Mouse (Mus musculus) left cerebral cortex, adult 9 months (tissue): ENCODE results near the gene Olr1.

Experiments used
- DNase-seq, 2 experiments: peaks; one replicate each; pipeline ENCODE4 v3.0.0; 2022; ENCODE audit warnings: low spot score in 2 of 2

Gene Olr1

DNA sequence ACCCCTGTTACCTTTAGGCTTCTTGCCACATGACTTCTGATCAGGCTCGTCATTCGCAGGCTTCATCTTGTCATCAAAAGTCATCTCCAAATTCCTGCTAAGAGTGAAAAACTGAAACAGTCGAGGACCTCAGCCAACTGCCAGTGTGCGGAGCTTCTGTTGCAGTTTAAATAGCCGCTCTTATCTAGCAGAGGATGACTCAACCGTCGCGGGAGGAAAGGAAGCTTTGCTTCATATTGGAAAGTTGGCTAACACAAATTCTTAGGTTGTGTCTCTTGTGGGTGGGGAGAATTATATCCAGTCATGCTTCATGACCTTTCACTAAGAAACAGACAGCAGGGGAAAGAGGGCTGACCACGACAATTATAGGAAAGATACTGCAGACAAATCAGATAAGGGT lies at the start of gene Olr1:
Gene Olr1, minus strand, starts transcription at position 142 of the 400 bp plus-strand sequence.
- no peak for DNase-seq

DNA sequence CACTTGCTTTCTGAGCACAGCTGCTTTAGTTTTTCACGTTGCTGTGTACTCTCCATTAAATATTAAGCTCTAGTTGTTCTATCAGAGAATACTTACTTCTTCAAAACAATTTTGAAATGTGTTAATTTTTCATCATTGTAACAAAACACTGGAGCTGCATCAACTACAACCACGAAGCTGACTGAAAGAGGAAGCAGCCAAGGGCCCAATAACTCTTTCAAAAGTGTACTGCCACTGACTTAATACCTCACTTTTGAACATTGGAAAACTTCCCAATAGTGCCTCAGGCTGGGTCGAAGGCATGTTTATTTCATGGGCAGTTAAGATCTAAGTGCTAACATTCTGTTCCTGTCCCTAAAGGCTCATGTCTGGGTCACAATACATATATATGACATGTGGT lies 41.0 kb upstream of the Olr1 start:
- DNase-seq, result no peak

DNA sequence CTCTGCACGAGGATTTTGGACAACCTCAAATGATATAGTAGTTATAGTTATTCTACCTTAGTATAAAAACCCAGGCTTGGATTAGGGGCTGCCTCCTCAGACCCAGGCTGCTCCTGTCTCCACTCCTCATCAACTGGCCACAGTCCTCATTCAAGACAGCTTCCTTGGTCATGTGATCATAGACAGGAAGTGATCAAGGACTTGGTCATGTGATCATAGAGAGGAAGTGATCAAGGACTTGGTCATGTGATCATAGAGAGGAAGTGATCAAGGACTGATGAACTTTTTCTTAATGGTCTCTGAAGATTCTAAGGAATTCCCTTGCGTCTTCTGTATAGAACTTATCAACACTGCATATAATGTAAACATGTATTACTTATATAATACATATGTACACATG lies 40.3 kb upstream of the Olr1 start:
- no peak for DNase-seq

DNA sequence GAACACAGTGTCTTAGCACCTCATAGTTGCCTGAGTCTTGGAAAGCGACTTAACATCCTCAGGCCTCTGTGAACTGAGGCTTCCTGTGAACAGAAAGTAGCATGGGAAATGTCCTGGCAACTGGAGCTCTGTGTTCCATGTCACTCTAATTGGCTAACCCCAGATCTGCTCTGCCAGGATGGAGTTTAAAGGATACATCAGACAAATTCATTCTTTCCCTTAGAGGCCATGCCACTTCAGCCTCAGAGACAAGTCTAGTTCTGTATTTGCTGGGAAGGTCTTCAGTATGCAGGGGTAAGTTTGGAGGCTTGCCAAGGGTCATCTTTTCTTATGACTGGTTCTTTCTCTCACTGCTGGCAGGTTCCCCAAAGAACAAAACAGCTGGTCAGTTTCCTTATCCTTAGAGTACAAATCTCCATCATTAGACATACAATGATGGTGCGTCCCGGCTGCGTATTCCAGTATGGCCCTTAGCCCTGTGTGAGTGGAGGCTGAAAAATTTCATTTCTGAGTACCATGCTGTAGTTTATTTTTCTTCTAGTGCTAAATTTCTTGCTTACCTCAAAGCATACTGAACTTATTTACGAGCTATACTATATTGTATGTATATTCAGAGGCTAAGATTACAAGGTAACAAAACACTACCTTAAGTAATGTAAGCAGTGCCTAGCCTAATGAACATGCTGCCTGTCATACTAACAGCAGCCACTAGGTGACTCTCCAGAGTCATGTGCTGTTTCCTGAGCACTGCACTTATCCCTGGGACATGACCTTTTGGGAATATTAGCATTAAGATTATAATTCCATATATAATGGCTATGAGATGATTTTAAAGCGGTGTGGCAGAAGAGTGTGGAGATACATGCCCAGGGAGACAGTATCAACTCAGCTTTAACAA lies 37.0 kb upstream of the Olr1 start:
- DNase-seq, result peak in 1 of 2 experiments; percentile 81

DNA sequence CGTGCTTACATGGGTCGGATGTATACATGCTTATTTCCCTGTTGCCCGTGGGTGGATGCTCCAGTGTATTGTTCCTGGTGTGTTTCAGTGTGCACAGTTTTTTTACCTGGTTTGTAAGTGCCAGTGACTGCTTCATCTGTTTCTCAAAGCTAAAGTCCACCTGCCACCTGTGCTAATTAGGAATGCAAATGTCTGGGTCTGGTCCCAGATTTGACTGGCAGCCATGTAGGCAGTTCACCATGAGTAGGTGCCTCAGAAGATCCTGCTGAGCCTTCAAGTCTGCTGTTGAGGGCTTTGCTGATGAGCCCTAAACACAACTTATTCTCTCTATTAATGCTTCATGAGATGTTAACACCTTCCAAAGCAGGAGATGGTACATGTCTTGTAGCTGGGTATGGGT lies 35.6 kb upstream of the Olr1 start:
- DNase-seq, result no peak

DNA sequence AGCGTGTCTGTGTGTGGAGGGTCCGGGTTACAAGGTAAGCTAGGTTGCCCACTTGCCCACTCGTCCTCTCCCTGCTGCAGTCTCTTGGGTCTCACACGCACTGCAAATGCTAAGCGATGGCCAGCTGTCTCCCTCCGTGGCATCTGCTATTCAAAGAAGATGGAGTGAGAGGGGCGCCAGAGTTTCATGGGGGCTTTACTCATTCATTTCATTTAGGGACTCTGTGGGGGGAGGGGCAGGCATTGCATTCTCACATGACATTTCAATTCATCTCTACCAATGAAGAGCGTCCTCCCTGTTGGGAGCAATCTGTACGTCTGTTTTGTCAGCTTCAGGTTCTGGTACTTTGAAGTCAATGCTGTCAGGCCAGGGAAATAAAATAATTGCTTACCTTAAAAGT lies 35.0 kb upstream of the Olr1 start:
- DNase-seq, result no peak

DNA sequence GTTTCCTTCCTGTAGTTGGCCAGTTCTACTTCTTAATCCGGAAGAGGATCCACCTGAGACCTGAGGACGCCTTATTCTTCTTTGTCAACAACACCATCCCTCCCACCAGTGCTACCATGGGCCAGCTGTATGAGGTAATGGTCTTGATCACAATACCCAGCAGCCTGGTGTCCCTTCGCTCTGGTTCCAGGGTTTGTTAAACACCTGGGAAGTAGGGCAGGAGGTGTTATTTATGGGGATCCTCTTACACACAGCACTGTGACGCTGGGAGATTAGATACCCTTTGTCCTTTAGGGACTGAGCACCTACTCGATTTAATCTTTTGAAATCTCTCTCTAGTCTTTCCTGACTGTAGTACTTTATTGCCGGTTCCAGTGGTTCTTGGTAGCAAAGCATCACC lies 31.6 kb upstream of the Olr1 start:
- DNase-seq, result no peak

DNA sequence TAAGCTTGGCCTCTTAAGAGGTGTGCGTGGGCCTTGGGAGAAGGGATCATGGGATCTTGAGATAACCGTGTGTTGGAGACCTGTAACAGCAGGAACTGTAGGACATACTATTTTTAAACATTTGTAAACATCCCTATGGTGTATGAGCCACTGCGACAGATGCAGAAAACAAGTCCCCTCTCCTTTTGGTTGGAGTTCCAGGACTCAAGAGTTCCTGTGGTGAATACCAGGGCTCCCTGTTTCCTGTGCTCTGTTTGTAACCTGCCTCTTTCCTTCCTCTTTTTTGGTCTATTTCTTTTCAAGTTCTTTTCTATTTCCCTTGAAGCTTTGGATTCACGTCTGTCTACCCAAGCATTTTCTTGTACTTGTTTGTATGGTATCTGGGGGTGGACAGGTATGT lies 28.8 kb upstream of the Olr1 start:
- no peak for DNase-seq

DNA sequence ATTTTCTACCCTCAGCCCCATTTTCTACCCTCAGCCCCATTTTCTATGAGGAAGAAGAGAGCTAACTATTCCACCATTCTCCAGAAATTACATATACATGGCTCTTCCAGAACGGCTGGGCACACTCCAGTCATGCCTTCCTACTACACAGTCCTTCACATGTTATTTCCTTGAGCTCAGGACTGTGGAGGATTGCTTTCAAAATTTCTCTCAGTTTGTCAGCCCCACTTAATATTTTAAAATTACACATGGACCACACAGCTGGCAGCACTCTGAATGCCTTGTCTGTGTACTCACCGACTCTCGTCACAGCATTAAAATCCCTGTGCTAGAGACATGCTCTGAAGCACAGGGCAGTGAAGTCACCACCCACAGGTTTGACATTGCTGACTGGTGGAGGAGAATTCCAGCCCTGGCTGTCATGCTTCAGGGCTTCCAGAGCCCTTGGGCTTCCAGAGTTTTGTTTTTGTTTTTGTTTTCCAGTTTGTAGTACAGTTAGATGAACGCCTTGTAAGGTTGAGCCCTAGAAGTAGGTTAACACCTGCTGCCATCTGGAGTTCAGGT lies 27.7 kb upstream of the Olr1 start:
- no peak for DNase-seq

DNA sequence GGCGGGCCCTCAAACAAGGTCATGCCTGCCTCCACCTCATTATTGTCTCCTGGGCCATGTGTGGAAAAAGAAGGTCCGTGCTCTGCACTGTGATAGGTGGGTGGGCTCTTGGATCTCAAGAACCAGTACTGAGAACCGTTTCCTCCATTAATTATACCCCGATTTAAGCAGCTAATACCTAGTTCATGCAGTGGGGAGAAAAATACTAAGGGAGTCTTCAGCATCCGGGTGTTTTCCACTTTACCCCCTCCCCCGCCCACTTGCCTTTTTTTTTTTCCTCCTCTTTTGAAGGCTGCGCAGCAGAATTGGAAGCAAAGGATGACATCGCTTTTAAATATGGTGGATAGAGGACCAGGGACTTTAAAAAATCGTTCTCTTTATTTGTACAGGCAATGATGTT lies 27.1 kb upstream of the Olr1 start:
- DNase-seq, result peak in 1 of 2 experiments; percentile 33

DNA sequence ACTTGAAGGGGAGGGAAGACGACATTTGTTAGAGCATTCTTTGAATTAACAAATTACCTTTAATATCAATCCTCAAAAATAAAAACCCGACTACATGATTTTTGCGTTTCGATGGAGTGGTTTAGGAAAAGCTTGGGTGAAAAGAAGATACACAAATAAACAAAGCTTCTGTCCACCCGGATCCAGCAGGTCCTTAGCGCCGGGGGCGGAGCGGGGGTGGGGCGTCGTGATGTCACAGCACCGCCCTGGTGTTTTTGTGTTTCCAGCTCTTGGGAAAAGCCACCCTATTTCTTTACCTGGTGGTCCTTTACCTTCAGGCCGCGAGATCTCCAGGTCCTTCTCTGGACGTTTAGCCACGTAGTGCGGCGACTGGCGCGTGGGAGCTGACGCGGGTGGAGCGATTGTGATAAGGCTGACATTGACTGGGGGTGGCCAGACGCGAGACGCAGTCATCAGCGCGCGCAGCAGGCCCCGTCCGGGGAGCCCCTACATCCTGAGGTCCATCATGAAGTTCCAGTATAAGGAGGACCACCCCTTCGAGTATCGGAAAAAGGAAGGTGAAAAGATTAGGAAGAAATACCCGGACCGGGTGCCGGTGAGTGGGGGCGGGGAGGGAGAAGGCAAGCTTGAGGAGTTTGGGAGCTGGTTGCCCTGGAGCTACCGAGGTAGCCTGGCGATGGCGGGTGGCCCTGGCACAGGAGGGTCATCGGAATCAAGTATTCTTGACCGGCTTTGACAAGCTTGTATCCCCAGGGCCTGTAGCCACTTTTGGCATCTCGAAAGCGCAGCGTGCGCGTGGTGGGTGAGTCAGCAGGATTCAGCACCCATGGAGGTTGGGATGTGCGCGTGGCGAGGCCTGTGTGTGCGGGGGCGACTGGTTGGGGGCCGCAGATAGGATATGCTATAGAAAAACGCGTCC lies 26.2 kb upstream of the Olr1 start, which contains the start of gene Gabarapl1:
Gene Gabarapl1, plus strand, starts transcription at position 219 of the 919 bp plus-strand sequence.
- peak; percentile 60 to 86 for DNase-seq

DNA sequence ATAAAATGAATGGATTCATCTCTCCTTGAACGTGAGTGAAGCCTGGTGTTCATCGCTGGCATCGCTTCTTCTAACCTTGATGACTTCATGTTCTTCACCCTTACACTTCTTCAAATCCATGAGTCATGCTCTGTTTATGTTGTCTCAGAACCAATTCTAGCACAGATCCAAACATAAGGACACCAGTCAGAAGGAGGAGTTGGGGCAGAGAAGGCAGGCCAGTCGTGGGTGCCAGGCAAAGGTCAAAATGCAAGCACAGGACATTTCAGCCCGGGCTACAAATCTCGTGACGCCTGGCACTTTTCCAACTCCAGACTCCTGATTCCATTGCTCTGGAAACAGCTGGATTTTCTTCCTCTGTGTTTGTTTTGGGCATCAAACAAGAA lies 25.6 kb upstream of the Olr1 start:
- DNase-seq, result peak in 1 of 2 experiments; percentile 58

DNA sequence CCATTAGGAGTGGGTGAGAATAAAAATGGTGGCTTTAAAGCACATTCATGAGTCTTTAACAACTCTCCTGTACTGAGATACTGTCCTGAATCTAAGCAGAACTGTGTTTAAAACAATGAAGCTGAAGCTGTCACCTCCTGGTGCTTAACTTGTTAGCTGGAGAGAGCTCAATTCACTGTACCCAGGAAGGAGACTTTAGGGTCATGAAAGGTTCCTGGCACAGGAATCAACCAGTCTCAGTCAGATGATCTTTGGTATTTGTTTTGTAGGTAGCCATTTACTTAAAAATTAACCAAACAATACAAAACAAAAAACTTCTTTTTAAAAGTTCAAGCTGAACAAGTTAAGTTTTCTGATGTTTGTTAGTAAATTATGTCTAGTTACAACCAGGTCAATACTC lies 23.3 kb upstream of the Olr1 start:
- no peak for DNase-seq

DNA sequence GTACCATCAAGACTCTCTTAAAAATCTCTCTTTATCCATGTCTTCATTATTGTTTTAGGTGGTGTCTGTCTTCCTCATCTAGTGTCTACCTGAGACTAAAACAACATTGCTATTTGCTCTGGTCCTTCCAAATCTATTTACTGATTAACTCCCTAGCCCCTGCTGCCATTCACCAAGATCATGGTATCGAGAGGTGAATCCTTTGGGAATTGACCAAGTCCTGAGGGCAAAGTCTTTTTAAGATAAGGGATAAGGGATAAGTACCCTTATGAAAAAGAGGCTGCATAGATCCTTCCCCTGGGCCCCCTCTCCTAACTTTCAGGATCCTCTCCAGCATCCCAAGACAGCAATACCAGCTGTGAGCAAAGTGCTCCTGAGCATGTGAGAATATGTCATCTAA lies 22.6 kb upstream of the Olr1 start:
- no peak for DNase-seq

DNA sequence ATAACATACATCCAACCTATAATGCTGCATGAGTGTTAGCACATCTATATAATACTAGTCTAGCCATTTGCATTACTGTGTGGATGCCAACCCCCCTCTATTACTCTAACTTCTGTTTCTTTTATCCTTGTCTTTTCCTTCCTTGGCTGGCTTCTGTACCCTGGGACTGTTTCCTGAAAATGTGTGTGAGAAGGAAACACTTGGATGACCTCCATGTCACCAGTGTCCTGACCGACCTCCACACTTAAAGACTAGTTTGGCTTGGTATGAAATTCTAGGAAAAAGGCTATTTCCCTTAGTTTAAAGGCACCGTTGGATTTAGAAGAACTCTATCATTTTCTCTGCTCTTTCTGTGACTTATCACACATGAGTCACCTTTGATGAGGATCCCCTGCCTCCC lies 20.5 kb upstream of the Olr1 start:
- DNase-seq, result no peak

DNA sequence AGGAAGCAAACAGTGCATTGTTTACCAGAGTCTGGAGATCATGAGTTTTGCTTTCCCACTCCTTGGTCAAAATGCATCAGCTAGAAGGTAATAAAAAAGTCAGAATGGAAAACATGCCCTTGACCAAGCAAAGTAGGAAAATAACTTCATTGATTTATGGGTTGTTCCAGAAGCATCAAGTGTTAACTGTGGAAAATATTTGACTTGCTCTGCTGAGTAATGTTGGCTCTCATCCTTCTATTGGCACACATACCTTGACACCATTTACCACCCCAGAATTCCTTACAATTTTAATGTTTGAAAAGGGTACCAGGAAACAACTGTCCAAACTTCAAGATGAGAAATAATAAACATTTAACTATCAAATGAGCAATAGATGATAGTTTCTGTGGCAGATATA lies 19.1 kb upstream of the Olr1 start:
- no peak for DNase-seq

DNA sequence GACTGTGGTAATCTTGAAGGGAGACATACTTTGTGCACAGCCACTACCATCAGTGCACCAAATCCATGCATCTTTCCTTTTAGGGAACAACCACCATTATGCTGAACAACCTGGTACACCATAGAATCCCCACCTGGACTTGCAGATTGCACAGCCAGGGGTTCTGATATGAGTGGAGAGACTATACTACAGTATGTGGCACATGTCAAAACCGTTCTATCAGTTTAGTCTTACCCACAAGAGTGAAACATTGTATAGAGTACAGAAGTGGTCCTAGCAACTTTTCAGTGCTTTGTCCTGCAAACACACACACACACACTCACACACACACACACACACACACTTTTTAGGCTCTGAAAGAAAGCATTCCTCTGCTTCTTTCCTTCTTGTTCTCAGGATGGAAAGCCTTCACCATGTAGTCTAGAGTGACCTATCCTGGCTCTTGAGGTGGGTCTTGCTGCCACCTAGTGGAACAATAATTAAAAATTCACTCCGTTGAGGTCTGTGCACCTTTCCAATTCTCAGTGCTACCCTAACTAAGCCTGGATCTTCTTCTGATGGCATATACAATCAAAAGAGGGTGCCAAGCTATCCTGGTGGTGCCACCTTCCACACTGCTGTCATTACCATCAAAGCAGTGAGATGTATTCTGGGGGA lies 10.9 kb upstream of the Olr1 start:
- DNase-seq, result peak in 1 of 2 experiments; percentile 58

DNA sequence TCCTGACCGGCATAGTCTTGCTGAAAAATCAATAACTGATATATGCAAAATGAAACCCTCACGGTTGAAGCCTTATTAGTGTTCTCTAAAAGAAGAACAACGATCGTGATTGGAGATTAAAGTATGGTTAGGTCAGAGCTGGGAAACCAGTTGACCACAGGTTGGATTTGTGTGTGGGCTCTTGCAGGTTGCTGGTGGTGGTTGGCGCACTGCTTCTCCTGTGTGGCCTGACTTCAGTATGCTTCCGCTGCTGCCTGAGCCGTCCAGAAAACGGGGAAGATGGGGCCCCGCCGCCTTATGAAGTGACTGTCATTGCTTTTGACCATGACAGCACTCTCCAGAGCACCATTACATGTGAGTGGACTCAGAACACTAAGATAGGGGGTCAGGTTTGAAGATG lies 9.4 kb upstream of the Olr1 start:
- DNase-seq, result no peak

DNA sequence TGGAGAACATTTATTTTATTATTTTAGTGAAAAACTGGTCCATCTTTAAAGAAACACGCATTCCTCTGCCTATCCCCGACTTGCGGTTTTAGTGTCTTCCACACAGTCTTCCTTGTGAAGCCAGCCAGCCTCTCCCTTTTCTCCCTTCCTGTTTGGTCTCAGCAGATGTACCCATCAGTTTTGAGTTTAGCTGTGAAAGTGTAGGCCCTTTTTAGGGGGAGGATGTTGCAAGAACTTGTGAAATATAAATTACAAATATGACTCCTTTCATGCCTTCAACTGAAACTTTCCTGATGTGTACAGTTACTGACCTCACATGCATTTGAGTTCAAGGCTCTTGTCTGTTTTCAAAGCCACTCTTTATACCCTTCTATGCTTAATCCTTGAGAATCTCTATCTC lies 8.1 kb upstream of the Olr1 start:
- DNase-seq, result no peak

DNA sequence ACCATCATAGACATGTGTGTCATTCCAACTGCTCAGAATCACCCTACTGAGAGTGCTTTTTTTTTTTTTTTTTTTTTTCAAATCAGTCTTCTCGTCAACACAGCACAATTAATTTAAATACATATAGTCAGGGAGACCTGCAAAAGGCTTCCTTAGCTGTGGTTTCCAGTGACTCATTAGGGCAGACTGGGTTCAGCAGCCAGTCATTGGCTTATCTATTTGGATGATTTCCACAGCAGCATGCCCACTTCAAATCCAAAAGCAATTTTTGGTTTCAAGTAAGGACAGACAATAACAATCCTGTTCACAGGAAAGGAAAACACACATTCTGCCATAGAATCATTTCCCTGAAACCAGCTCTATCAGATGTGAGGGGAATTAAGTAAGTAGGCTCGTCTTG lies 7.4 kb upstream of the Olr1 start:
- no peak for DNase-seq

DNA sequence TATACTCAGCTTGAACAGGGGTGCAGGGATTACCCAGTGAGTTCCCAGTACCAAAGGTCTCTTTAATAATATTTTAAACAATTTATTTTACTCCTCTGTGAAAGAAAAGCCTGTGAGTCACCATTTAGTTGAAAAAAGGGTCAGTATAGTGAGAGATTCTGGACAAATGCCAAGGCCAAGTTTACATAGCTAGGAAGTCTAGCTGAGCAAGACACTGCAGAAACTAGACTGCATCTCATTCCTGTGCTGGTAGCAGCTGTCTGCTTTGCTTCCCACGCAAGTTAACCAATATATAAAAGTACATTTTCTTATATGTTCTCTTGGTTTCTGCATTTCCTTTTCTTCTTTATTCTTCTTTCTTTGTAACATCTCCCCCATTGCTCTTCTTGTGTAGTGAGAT lies 6.4 kb upstream of the Olr1 start:
- DNase-seq, result no peak

DNA sequence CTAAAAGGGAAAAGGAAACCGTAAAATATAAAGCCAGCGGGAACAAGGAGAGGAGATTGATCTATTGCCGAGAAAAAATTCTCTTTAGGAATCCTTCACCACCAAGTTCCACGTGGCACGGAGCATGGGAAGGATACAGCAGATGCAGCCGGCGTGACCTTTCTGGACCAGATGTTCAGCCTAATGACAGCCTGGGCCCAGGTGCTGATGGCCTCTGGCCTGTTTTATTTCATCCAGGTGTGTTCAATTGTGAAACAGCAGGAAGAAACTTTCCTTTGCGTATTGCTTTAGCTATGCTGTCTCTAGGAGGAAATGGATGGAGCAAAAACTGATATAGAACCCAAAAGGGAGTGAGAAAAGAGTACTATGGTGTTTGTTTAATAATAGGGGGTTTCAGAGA lies 5.9 kb upstream of the Olr1 start:
- no peak for DNase-seq
